Mouse (Mus musculus) C2C12 (cell line): Measurements from ENCODE around the gene Swi5.

Experiments used
- CTCF ChIP-seq: IDR thresholded peaks from one replicate; pipeline ENCODE4 v1.5.1; 2011; ENCODE audit not compliant: control insufficient read depth, insufficient read depth, insufficient read length
- USF1 ChIP-seq: IDR thresholded peaks from one replicate; pipeline ENCODE4 v1.6.1; 2011; ENCODE audit warnings: low read depth, mild to moderate bottlenecking, control low read depth, moderate library complexity

DNA sequence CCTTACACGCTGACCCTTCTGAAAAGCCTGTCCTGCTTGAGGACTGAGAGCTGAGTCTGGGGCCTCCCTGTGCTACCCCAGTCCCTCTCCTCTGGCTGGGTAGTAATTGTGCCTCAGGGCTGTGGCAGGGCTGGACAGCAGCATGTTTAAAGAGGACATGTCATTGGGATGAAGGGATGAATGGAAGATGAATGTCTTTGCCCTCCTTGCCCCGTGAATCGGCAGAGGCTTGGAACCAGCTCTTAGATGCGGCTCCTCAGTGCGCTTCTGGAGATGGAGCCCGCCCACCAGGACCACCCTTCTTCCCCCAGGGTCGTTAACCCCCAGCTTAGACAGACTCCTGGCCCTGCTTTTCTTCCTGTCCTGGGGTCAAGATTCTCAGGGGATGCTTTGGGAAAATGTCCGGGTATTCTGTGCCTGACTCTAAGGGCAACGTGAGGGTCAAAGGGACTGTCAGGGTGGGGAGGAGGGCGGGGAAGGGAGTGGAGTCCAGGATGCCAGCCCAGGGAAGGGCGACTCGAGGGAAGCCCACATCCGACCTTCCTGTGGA, 41.1 kb upstream of the Swi5 start:
- no peak for TF ChIP-seq USF1
- no peak for TF ChIP-seq CTCF
